Mouse (Mus musculus): ENCODE results near the gene Crip2.

Gene Crip2

GRCm38 (mm10) chr12:113147481-113147880 lies 7.4 kb downstream of the Crip2 start:
- no peak for ATAC-seq (ENCODE audit: low TSS enrichment)

DNA sequence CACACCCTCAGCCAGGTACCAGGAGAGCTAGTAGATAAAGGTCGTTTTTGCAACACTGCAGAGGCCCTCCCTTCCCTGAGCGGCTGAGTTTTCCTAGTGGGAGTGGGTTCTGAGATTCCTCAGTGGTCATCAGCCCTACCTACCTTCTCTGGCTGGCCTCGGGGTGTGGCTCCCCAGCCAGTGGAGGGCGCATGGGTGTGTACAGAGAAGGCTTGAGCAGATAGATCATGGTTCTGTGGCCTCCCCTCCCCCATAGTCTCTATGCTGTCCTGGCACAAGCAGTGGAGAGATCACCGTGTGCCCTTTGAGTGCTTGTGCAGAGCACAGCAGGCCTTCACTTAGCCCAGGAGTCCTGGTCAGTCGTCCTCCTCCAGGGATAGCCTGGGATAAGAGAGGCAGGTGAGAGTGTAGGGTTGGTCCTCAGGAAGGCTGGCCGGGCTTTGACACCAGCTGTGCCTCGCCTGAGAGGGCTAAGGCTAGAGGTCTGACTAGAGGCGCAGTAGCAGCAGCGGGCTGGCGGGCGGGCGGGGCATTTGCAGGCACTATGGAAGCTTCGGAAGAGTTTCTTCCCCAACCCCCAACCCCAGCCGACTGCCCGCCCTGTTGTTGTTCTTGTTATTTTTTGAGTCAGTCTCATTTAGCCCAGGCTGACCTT lies 8.5 kb downstream of the Crip2 start:
- ATAC-seq (ENCODE audit: low TSS enrichment) = no peak

- ATAC-seq (ENCODE audit: low TSS enrichment) = no peak
These were observed 9.3 kb downstream of the Crip2 start for GRCm38 (mm10) chr12:113149341-113149740.

DNA sequence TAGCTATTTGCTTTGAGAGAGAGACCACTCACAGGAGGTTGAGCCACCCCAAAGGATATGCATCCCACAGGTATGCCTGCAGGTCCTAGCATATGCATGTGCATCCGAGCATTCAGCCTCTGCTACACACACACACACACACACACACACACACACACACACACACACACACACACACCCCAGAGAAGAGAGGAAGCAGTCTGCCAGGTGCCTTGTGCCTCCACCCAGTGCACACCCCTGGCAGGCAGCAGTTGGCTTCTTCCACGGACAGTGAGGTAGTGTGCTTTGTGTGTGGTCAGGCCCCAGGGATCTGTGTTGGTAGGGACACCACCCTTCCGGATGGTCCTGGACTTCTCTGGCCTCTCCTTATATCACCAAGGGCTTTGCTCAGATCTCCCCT lies 9.9 kb downstream of the Crip2 start:
- ATAC-seq (ENCODE audit: low TSS enrichment) = no peak

DNA sequence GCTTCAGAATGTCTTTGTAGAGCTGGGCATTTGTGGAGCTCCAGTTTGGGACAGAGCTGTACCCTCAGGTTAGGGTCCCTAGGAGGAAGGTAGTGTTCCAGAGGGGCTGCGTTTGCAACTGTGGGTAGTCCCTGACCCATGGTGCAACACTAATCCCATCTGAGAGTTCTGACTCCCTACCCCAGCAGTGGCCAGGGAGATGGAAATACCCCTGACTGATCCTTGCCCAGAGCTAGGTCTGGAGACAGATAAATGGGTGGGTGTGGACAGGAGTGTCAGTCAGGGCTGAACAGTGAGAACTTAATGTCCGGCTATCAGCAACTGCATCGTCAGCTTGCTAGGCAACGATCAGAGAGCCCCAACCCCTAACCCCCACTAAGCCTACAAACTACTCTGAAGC lies 10.6 kb downstream of the Crip2 start:
- no peak for ATAC-seq (ENCODE audit: low TSS enrichment)

DNA sequence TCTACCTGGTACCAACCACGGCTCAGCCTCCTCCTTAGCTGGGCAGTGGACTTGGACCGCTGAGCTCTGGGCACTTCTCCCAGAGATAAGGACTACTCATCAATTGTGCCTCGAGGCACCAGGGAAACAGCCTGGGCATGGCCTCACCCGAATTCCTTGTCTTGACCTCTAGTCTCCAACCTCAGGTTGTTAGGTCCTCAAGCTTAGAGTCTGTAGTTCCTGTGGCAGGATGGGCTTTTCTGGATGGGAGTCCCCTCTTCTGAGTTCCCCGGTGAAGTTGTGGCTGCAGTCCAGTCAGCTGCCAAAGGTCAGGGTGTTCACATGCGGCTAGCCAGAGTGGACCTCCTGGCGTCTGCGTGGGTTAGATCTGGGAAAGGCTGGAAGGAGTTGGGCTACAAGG lies 11.0 kb downstream of the Crip2 start:
- ATAC-seq (ENCODE audit: low TSS enrichment) = no peak

DNA sequence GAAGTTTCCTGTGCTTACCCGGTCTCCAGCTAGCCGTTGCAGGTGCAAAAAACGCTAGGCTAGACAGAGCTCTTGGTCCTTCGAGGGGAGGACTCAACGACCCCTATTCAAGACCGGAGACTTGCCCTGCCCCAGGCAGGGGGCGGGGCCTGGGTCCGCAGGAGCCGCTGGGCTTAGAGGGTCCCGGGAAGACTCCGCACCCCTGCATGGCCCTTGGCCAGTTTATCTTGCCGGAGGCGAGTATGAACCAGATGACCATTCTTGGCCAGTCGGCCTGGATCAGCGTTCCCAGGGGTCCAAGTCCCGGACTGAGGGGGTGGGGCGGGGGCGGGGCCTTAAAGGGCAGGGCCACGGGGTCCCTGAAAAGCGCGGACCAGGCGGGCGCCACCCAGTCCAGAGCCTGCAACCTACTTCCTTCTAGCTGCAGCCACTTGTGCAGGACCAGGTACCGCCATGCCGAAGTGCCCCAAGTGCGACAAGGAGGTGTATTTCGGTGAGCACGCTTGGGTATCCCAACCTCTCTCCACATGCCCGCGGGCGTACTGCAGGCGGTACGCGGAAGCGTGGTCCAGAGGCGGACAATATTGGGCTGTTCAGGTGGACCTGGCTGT lies 11.7 kb downstream of the Crip2 start:
- ATAC-seq (ENCODE audit: low TSS enrichment) = no peak

GRCm38 (mm10) chr12:113152272-113152661 lies 12.2 kb downstream of the Crip2 start:
- ATAC-seq (ENCODE audit: low TSS enrichment) = no peak

DNA sequence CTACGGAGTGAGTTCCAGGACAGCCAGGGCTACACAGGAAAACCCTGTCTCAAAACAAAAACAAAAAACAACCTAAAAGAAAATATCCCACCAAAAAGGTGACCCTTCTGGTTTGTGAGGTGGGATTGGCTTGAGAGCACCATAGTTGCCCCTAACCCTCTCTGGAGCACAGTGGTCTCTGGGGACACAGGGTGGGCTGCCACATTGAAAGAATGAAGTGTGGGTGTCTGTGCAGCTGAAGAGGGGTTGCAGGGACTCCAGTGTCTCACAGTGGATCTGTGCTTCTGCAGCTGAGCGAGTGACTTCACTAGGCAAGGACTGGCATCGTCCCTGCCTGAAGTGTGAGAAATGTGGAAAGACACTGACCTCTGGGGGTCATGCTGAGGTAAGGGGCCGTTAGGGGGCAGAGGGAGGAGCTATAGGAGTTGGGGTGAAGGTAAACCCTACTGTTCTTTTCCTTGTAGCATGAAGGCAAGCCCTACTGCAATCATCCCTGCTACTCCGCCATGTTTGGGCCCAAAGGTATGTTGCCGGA lies 13.0 kb downstream of the Crip2 start:
- no peak for ATAC-seq (ENCODE audit: low TSS enrichment)

GRCm38 (mm10) chr12:113153971-113154370 lies 13.9 kb downstream of the Crip2 start:
- no peak for ATAC-seq (ENCODE audit: low TSS enrichment)

- ATAC-seq (ENCODE audit: low TSS enrichment) = no peak
These were observed 14.7 kb downstream of the Crip2 start for GRCm38 (mm10) chr12:113154747-113155075.

- ATAC-seq (ENCODE audit: low TSS enrichment) = peak; percentile 7; the same call in 1 of the 2 replicates
These were observed 15.2 kb downstream of the Crip2 start for GRCm38 (mm10) chr12:113155076-113155771.

DNA sequence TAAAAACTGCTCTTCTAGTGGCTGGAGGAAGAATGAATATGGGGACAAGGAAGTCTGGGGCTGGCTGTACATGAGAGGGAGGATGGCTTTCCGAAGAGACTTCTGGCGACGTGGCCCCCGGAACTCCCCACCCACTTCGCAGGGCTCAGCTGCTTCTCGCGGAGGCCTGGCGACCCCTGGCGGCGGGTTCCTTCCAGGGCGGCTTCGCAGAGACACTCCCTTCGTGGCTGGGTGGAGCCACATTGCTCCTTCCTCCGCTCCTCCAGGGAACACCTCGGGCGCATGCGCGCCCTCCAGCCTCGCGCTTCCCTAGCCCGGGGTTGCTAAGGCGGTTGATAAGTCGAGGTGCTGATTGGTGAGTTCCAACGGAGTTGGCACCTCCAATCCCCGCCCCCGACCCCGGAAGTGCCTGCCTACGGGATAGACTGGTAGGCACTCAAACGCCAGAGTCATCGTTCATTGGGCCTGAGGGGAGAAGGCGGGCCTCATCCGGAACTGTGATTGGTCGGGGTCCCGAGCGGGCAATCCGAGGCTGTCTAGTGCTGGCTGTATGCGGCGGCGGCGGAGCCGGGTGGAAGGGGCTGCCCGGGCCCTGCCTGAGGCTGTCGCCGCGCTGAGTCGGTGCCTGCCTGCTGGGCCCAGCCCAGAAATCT lies 16.0 kb downstream of the Crip2 start, which contains the start of gene Tedc1:
TSS of gene Tedc1 (plus strand) at position 535 of the 653 bp plus-strand sequence.
- peak; percentile 96 for ATAC-seq (ENCODE audit: low TSS enrichment)

GRCm38 (mm10) chr12:113156540-113156929 lies 16.5 kb downstream of the Crip2 start:
- ATAC-seq (ENCODE audit: low TSS enrichment) = no peak

DNA sequence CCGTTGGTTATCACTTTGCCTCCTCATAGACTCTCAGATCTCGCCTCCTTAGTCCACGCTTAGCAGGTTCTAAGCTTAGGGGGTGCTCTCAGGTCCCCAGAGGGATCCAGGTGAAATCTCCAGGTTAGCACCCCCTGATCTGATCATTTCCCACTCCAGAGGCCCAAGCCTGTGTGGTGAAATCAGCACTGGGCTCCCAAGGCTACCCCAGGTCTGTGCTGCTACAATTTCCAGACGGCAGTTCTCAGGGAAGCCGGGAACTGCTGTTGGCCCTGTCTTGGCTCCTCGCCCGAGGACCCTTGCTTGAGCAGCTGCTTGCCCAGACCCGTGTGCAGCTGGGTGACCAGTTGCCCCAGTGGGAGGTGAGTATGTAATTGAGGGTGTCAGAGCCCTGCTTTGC lies 17.0 kb downstream of the Crip2 start:
- no peak for ATAC-seq (ENCODE audit: low TSS enrichment)

DNA sequence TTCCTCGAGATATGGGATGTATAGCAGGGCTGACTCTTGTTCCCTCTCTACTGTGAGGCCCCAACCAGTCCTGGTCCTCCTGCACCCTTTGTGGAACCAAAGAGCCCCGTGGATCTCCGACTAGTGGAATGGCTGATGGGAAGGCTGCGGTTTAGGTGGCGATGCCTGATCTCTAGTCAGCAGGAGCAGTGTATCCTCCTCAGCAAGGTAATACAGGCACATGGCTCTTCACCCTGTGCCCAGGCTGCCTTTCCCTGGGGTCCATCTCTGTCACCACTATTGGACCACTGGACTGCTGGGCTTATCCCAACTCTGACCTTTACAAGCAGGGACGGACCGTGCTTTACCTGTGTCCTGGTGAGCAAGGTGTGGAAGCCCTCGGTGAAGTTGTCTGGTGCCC lies 17.5 kb downstream of the Crip2 start:
- ATAC-seq (ENCODE audit: low TSS enrichment) = no peak

DNA sequence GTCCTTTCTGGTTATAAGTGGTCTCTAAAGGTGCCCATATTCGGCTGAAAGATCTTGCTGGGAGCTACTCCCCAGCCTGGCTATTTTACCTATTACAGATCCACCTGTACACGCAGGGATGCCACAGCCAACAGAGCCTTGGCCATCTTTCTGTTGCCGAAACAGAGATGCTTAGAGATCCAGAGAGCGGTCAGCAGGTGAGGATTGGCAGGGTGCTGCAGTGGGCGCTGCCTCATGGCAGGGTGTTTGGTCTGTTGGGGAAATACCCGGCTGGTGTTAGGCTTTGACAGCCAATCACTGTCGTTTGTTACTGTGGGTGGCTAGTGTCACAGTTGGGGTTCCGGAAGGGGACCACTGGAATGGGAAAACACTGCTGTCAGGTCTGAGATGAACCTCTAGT lies 17.9 kb downstream of the Crip2 start:
- no peak for ATAC-seq (ENCODE audit: low TSS enrichment)

DNA sequence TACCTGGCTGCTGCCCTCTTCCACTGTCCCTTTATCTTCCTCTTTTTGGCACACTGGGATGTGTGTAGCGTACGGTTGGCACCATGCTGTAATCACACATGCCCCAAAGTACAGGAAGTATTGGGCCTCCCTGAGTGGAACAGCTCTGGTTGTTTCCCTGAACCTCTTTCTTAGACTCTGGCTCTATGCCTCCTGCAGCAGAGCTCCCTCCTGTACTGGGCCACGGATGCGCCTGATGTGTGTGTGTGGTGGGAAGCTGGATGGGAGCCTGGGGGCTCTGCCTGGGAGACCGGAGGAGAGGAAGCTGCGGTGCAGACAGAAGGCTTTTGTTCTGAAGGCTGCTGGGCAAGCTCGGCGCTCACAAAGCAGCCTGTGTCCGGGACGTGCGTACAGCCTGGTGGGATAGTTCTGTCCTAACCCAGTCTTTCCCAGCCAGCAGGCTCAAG lies 23.5 kb downstream of the Crip2 start:
- peak; percentile 81 for ATAC-seq (ENCODE audit: low TSS enrichment)

GRCm38 (mm10) chr12:113168031-113168536 lies 28.0 kb downstream of the Crip2 start:
- ATAC-seq (ENCODE audit: low TSS enrichment) = no peak

DNA sequence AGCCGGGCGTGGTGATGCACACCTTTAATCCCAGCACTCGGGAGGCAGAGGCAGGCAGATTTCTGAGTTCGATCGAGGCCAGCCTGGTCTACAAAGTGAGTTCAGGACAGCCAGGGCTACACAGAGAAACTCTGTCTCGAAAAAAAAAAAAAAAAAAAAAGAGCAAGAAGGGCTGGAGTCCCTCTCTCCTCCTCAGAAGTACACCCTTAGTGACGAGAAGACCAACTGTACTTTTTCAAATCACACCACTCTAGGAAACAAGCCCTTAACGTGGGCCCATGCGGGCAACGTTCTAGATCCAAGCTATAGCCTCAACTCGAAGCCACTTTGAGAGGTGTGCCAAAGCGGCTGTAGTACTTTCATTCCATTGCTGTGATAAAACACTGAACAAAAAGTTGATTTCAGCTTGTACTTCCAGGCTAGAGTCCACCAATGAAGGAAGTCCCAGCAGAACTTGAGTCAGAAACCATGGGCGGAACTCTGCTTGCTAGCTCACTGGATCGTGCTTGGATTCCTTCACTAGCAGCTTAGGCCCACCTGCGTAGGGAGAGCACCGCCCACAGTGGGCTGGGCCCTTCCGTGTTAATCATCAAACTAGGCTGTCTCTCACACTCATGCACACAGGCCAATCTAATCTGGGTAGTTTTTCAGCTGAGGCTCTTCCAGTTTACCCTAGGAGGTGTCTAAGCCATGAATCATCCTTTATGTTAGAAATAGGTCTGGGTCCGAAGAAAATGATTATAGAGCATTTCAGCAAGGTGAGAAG lies 37.1 kb downstream of the Crip2 start:
- no peak for ATAC-seq (ENCODE audit: low TSS enrichment)

DNA sequence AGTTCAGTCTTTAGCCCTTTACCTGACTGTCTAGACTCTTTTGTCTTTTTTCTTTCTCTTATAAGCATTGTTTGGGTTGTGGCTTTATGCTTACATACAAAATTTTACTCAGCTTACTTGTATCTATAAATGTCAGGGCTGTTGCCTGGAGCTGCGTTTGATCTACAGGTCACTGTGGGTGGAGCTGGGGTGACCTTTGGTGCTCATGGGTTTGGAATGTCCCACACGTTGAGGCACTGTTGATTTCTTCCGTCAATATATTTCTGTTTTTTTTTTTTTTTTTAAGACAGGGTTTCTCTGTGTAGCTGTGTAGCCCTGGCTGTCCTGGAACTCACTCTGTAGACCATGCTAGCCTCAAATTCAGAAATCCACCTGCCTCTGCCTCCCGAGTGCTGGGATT lies 41.0 kb downstream of the Crip2 start:
- ATAC-seq (ENCODE audit: low TSS enrichment) = no peak

Measured in frontal cortex, adult (tissue).